ENCODE assay signal across 16 mouse cellular contexts in genomic region chr1:42709431-42710160, GRCm38 (mm10). TPM values are rescaled to one million over a fixed set of nuclear protein-coding genes. Genes with fewer than 3 reads are reported as not detected.
A peak's percentile ranks its signal among the peaks of the same experiment; 100 is the strongest.
DNase-seq lines count a peak whose midpoint lies in the region; ATAC-seq and TF ChIP-seq lines count a peak whose summit lies in the region.
"Had no signal": no experiment of that assay in that cellular context is flagged by ENCODE, and none has a peak within 500 bp of the region (broad histone marks: within the 10 kb centered on the region; RNA-seq: fewer than 3 reads in every experiment).

No protein-coding gene starts in this region.

- no peak for TF ChIP-seq POLR2A in cortical plate, adult 2 months (IDR thresholded peaks at IDR 0.05; ENCODE audit: extremely low read depth, insufficient read depth, low read length)

- peak overlapping the region; percentile 13; the same call in 1 of the 2 replicates for H3K4me2 ChIP-seq in embryonic facial prominence, embryonic 12.5 days (replicated peaks)
- H3K4me2 ChIP-seq in hindbrain, embryonic 11.5 days (replicated peaks; ENCODE audit: low read depth, low read length): peak overlapping the region; percentile 68
- peak overlapping the region; percentile 72 for H3K4me2 ChIP-seq in midbrain, embryonic 14.5 days (ENCODE audit: low read length)
- H3K4me2 ChIP-seq: heart, embryonic 13.5 days had no signal

- DNase-seq in hindbrain, embryonic 11.5 days (ENCODE audit: low spot score): peak; percentile 22
- peak; percentile 19 for DNase-seq in midbrain, embryonic 14.5 days
- no peak for DNase-seq in gastrocnemius, adult 8-10 months (ENCODE audit: low spot score in 2 of 2)
- DNase-seq in adrenal gland, postnatal 25 days: no peak
- no peak for DNase-seq in lung, postnatal 4 days
- DNase-seq: adrenal gland, postnatal 36 days; cerebellum, adult 2 months; gastrocnemius, postnatal 14 days; layer of hippocampus, postnatal 36 days; liver; thymus, adult 18-20 months had no signal

- ATAC-seq in embryonic facial prominence, embryonic 12.5 days (ENCODE audit: insufficient number of reproducible peaks, insufficient read depth, low FRiP score, low TSS enrichment): no peak
- no peak for ATAC-seq in hindbrain, embryonic 11.5 days (ENCODE audit: low FRiP score)
- no peak for ATAC-seq in midbrain, embryonic 14.5 days (ENCODE audit: low FRiP score, low TSS enrichment)
- ATAC-seq: intestine, embryonic 16.5 days had no signal

- H3K27ac ChIP-seq in cortical plate, adult 2 months (ENCODE audit: insufficient read depth, low read length): peak overlapping the region; percentile 42; the same call in 1 of the 2 replicates
- no peak overlapping the region for H3K27ac ChIP-seq in embryonic facial prominence, embryonic 12.5 days
- H3K27ac ChIP-seq in hindbrain, embryonic 11.5 days (ENCODE audit: low read depth, low read length): no peak overlapping the region
- peak overlapping the region; percentile 66 for H3K27ac ChIP-seq in midbrain, embryonic 14.5 days (replicated peaks; ENCODE audit: low read depth, low read length)
- H3K27ac ChIP-seq: heart, embryonic 13.5 days had no signal

- H3K9me3 ChIP-seq in embryonic facial prominence, embryonic 12.5 days: no peaks in the 10 kb centered on the region
- H3K9me3 ChIP-seq in hindbrain, embryonic 11.5 days (ENCODE audit: control insufficient read depth, low read length): no peaks in the 10 kb centered on the region
- no peaks in the 10 kb centered on the region for H3K9me3 ChIP-seq in midbrain, embryonic 14.5 days (ENCODE audit: control insufficient read depth, low read length)
- H3K9me3 ChIP-seq: heart, embryonic 13.5 days had no signal

- H3K9ac ChIP-seq in embryonic facial prominence, embryonic 12.5 days: no peak overlapping the region; the same call in 1 of the 2 replicates
- H3K9ac ChIP-seq in hindbrain, embryonic 11.5 days (ENCODE audit: low read depth, low read length): peak overlapping the region; percentile 4; the same call in 1 of the 2 replicates
- peak overlapping the region; percentile 6; the same call in 1 of the 2 replicates for H3K9ac ChIP-seq in midbrain, embryonic 14.5 days (replicated peaks; ENCODE audit: low read length)
- H3K9ac ChIP-seq: heart, embryonic 13.5 days had no signal

- no peak overlapping the region for H3K4me3 ChIP-seq in cortical plate, adult 2 months (ENCODE audit: insufficient read depth, low read length)
- no peak overlapping the region for H3K4me3 ChIP-seq in embryonic facial prominence, embryonic 12.5 days
- peak overlapping the region; percentile 50 for H3K4me3 ChIP-seq in hindbrain, embryonic 11.5 days (ENCODE audit: low read depth, low read length)
- H3K4me3 ChIP-seq in midbrain, embryonic 14.5 days (replicated peaks; ENCODE audit: low read depth, low read length): peak overlapping the region; percentile 59; the same call in 1 of the 2 replicates
- H3K4me3 ChIP-seq: heart, embryonic 13.5 days had no signal

- peaks cover 76% of the 10 kb centered on the region for H3K27me3 ChIP-seq in embryonic facial prominence, embryonic 12.5 days
- H3K27me3 ChIP-seq in hindbrain, embryonic 11.5 days (ENCODE audit: control insufficient read depth, insufficient read depth, low read length): peaks cover 7% of the 10 kb centered on the region; the same call in 1 of the 2 replicates
- no peaks in the 10 kb centered on the region for H3K27me3 ChIP-seq in midbrain, embryonic 14.5 days (ENCODE audit: control insufficient read depth, insufficient read depth, low read length)

- no peak for TF ChIP-seq CTCF in cortical plate, adult 2 months (IDR thresholded peaks at IDR 0.05; ENCODE audit: extremely low read depth, insufficient read depth, low read length)

- H3K4me1 ChIP-seq in cortical plate, adult 2 months (ENCODE audit: control insufficient read depth, insufficient read depth, low read length): no peaks in the 10 kb centered on the region; the same call in 1 of the 2 replicates
- H3K4me1 ChIP-seq in embryonic facial prominence, embryonic 12.5 days: peaks cover 7% of the 10 kb centered on the region
- H3K4me1 ChIP-seq in hindbrain, embryonic 11.5 days (replicated peaks; ENCODE audit: control insufficient read depth, insufficient read depth, low read length): peaks cover 17% of the 10 kb centered on the region
- peaks cover 63% of the 10 kb centered on the region for H3K4me1 ChIP-seq in midbrain, embryonic 14.5 days (ENCODE audit: control insufficient read depth, insufficient read depth, low read length)

- 8% methylated on average over 7 of the region's 7 CpGs for WGBS in embryonic facial prominence, embryonic 12.5 days
- 14% methylated on average over 7 of the region's 7 CpGs for WGBS in hindbrain, embryonic 11.5 days
- WGBS in midbrain, embryonic 14.5 days: 12% methylated on average over 7 of the region's 7 CpGs

- H3K36me3 ChIP-seq in embryonic facial prominence, embryonic 12.5 days: no peaks in the 10 kb centered on the region
- H3K36me3 ChIP-seq in hindbrain, embryonic 11.5 days (ENCODE audit: control insufficient read depth, insufficient read depth, low read length): no peaks in the 10 kb centered on the region
- H3K36me3 ChIP-seq in midbrain, embryonic 14.5 days (ENCODE audit: control insufficient read depth, insufficient read depth, low read length): no peaks in the 10 kb centered on the region
- H3K36me3 ChIP-seq: heart, embryonic 13.5 days had no signal

RNA-seq across cellular contexts. Expression of gene Pou3f3, which starts 14.0 kb away (rescaled TPM):
- 37.5 and 39.1 TPM in 2 replicates for polyA plus RNA-seq in cortical plate, adult 2 months (2012; rRNA removed)
- 10.3 and 12.1 TPM in 2 replicates for polyA plus RNA-seq in embryonic facial prominence, embryonic 12.5 days (2016; fragmentation: Nextera tagmentation; extraction: Ambion mirVana)
- 20.7 and 22.3 TPM in 2 replicates for polyA plus RNA-seq in hindbrain, embryonic 11.5 days (2014; fragmentation: Nextera tagmentation; extraction: Ambion mirVana)
- 20.0 and 24.5 TPM in 2 replicates for polyA plus RNA-seq in midbrain, embryonic 14.5 days (2014; fragmentation: Nextera tagmentation; extraction: Ambion mirVana)
- under 1 TPM in 1 of 4 experiments, not detected in 3; 0.04 TPM for total RNA-seq in gastrocnemius, adult 8-10 months (2022)
- total RNA-seq in adrenal gland, postnatal 25 days (2021): 0.09 TPM in 1 of 2 replicates, not detected in the other
- total RNA-seq: gastrocnemius, postnatal 14 days; monocyte, adult 5-6 weeks had no signal

Comparison
In these comparisons a context has a peak if more than half of its experiments do, and no peak if none do; other contexts are left out.
1. H3K27ac ChIP-seq: peak in cortical plate, adult 2 months (single experiment) and midbrain, embryonic 14.5 days (single experiment); none in embryonic facial prominence, embryonic 12.5 days (single experiment) and hindbrain, embryonic 11.5 days (single experiment).
2. H3K4me3 ChIP-seq: peak in hindbrain, embryonic 11.5 days (single experiment) and midbrain, embryonic 14.5 days (single experiment); none in cortical plate, adult 2 months (single experiment) and embryonic facial prominence, embryonic 12.5 days (single experiment).
3. H3K4me2 ChIP-seq: peak in every context shown above with its lines; median percentile 72 in midbrain, embryonic 14.5 days; 68 in hindbrain, embryonic 11.5 days; 13 in embryonic facial prominence, embryonic 12.5 days.
4. DNase-seq: peak in hindbrain, embryonic 11.5 days (single experiment) and midbrain, embryonic 14.5 days (single experiment); none in gastrocnemius, adult 8-10 months (0 of 2), adrenal gland, postnatal 25 days (single experiment) and lung, postnatal 4 days (0 of 2).